Mouse (Mus musculus) myocyte (in vitro differentiated cells): ENCODE results near the gene Cpne5.

Source experiments
- CEBPB ChIP-seq: IDR thresholded peaks from 2 replicates; pipeline ENCODE4 v1.6.1; 2011; ENCODE audit warnings: mild to moderate bottlenecking, moderate library complexity; ENCODE audit not compliant: poor library complexity, insufficient read depth, severe bottlenecking
- E2F4 ChIP-seq: IDR thresholded peaks from one replicate; pipeline ENCODE4 v1.6.1; 2011; ENCODE audit warnings: mild to moderate bottlenecking, control low read depth, moderate library complexity; ENCODE audit not compliant: insufficient read depth
- MYOD1 ChIP-seq, 3 experiments: IDR thresholded peaks; one replicate each; pipeline ENCODE4 v1.6.1; 2011; ENCODE audit warnings: control low read depth in 2 of 3, low read depth in 2 of 3, mild to moderate bottlenecking in 2 of 3, moderate library complexity in 1 of 3; ENCODE audit not compliant: insufficient read length in 2 of 3, control insufficient read depth in 1 of 3
- MYOG ChIP-seq, 3 experiments: IDR thresholded peaks; one replicate each; pipeline ENCODE4 v1.6.1; 2011; ENCODE audit warnings: control low read depth in 2 of 3, low read depth in 2 of 3, mild to moderate bottlenecking in 2 of 3; ENCODE audit not compliant: insufficient read length in 2 of 3, control insufficient read depth in 1 of 3, insufficient read depth in 1 of 3
- POLR2A ChIP-seq: IDR thresholded peaks from one replicate; pipeline ENCODE4 v1.6.1; 2011; ENCODE audit warnings: low read depth, mild to moderate bottlenecking, control low read depth, moderate library complexity; ENCODE audit not compliant: insufficient read length
- TCF12 ChIP-seq: IDR thresholded peaks from one replicate; pipeline ENCODE4 v1.6.1; 2011; ENCODE audit warnings: mild to moderate bottlenecking, control low read depth; ENCODE audit not compliant: poor library complexity, insufficient read depth, severe bottlenecking

- no peak for TF ChIP-seq POLR2A
- no peak for TF ChIP-seq E2F4
- TF ChIP-seq TCF12 = no peak
- TF ChIP-seq MYOD1 (IDR thresholded peaks at IDR 0.05; ENCODE audit: control insufficient read depth in 1 of 3, insufficient read length in 2 of 3, low read depth in 2 of 3) = no peak
- TF ChIP-seq MYOG (IDR thresholded peaks at IDR 0.05; ENCODE audit: control insufficient read depth in 1 of 3, insufficient read depth in 1 of 3, insufficient read length in 2 of 3, low read depth in 2 of 3) = no peak
- TF ChIP-seq CEBPB = no peak
Observed at GRCm38 (mm10) chr17:29216078-29216477, 21.9 kb downstream of the Cpne5 start.
